Mouse (Mus musculus): Measurements from ENCODE around the gene Mogat2. TPM values are rescaled to one million over a fixed set of nuclear protein-coding genes. Genes with fewer than 3 reads are reported as not detected.

Gene Mogat2
- polyA plus RNA-seq, 1 experiment from 2014 or later: 0.95 TPM

DNA sequence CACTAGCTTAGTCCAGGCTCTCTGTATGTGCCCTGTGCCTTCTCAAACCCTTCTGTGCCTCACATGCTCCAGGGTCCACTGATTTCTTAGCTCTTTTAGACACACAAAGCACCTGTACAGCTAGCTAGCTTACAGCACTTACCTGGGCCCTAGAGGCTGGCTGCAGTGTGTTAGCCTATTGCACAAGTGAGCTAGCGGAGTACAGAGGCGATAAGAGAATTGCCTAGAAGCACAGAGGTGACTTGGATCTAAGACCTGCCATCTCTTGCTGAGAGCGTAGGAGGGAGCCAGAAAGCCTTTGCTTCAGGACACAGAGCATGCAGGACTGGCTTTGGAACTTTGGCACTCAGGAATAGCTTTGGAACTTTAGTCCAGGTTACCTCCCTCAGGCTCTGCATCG, 11.2 kb downstream of the Mogat2 start:
- Histone ChIP-seq H3K36me3 (ENCODE audit: control insufficient read depth, insufficient read depth) (no peaks in the 10 kb centered on the region), H3K4me3 (ENCODE audit: low read length) (no peak overlapping the region), H3K9ac (ENCODE audit: low read length) (no peak overlapping the region), H3K4me1 (ENCODE audit: control insufficient read depth, insufficient read depth, low read length) (no peaks in the 10 kb centered on the region), H3K27ac (ENCODE audit: low read length) (no peak overlapping the region), H3K27me3 (ENCODE audit: control insufficient read depth, insufficient read depth, low read length) (no peaks in the 10 kb centered on the region), H3K4me2 (ENCODE audit: low read depth, low read length) (no peak overlapping the region), H3K9me3 (replicated peaks; ENCODE audit: control insufficient read depth, low read length) (no peaks in the 10 kb centered on the region)
- ATAC-seq (replicated peaks; ENCODE audit: extremely low read depth, insufficient read depth, low FRiP score): no peak
- 96% methylated on average over 4 of the region's 4 CpGs for WGBS

GRCm38 (mm10) chr7:99226662-99227061, 11.8 kb downstream of the Mogat2 start:
- Histone ChIP-seq H3K27me3 (ENCODE audit: control insufficient read depth, insufficient read depth, low read length) (no peaks in the 10 kb centered on the region), H3K36me3 (ENCODE audit: control insufficient read depth, insufficient read depth) (no peaks in the 10 kb centered on the region), H3K27ac (ENCODE audit: low read length) (no peak overlapping the region), H3K9me3 (replicated peaks; ENCODE audit: control insufficient read depth, low read length) (no peaks in the 10 kb centered on the region), H3K9ac (ENCODE audit: low read length) (no peak overlapping the region), H3K4me3 (ENCODE audit: low read length) (no peak overlapping the region), H3K4me2 (ENCODE audit: low read depth, low read length) (no peak overlapping the region), H3K4me1 (ENCODE audit: control insufficient read depth, insufficient read depth, low read length) (no peaks in the 10 kb centered on the region)
- no peak for ATAC-seq (replicated peaks; ENCODE audit: extremely low read depth, insufficient read depth, low FRiP score)
- 77% methylated on average over 10 of the region's 10 CpGs for WGBS

DNA sequence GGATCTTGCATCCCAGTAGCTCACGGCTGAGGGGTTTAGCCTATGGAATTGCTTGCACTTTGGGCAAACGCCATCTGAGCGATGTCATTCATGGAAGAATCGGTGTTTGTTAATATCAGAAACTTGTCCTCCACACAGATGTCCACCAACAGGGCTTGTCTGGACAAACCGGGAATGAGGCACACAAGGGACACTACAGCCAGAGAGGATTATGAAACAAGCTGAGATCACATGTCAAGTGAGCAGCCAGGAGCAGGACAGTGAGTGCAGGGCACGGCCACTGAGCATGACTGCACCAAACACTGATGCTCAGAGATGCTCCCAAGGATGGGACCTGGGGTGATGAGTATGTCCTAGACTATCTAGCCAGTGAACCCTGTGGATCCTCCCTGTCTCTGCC, 13.0 kb downstream of the Mogat2 start:
- H3K27ac ChIP-seq (ENCODE audit: low read length): no peak overlapping the region
- no peaks in the 10 kb centered on the region for H3K36me3 ChIP-seq (ENCODE audit: control insufficient read depth, insufficient read depth)
- H3K4me1 ChIP-seq (ENCODE audit: control insufficient read depth, insufficient read depth, low read length): no peaks in the 10 kb centered on the region
- ATAC-seq (replicated peaks; ENCODE audit: extremely low read depth, insufficient read depth, low FRiP score): no peak
- no peaks in the 10 kb centered on the region for H3K9me3 ChIP-seq (replicated peaks; ENCODE audit: control insufficient read depth, low read length)
- H3K9ac ChIP-seq (ENCODE audit: low read length): no peak overlapping the region
- no peaks in the 10 kb centered on the region for H3K27me3 ChIP-seq (ENCODE audit: control insufficient read depth, insufficient read depth, low read length)
- no peak overlapping the region for H3K4me2 ChIP-seq (ENCODE audit: low read depth, low read length)
- 64% methylated on average over 6 of the region's 6 CpGs for whole genome bisulfite sequencing
- no peak overlapping the region for H3K4me3 ChIP-seq (ENCODE audit: low read length)

GRCm38 (mm10) chr7:99224648-99225190, 13.7 kb downstream of the Mogat2 start:
- Histone ChIP-seq H3K9me3 (replicated peaks; ENCODE audit: control insufficient read depth, low read length) (no peaks in the 10 kb centered on the region), H3K4me1 (ENCODE audit: control insufficient read depth, insufficient read depth, low read length) (no peaks in the 10 kb centered on the region), H3K27me3 (ENCODE audit: control insufficient read depth, insufficient read depth, low read length) (no peaks in the 10 kb centered on the region), H3K27ac (ENCODE audit: low read length) (no peak overlapping the region), H3K4me2 (ENCODE audit: low read depth, low read length) (no peak overlapping the region), H3K36me3 (ENCODE audit: control insufficient read depth, insufficient read depth) (no peaks in the 10 kb centered on the region), H3K9ac (ENCODE audit: low read length) (no peak overlapping the region), H3K4me3 (ENCODE audit: low read length) (no peak overlapping the region)
- 68% methylated on average over 1 of the region's 1 CpGs for WGBS
- no peak for ATAC-seq (replicated peaks; ENCODE audit: extremely low read depth, insufficient read depth, low FRiP score)

GRCm38 (mm10) chr7:99224225-99224624, 14.2 kb downstream of the Mogat2 start:
- Histone ChIP-seq H3K36me3 (ENCODE audit: control insufficient read depth, insufficient read depth) (no peaks in the 10 kb centered on the region), H3K4me2 (ENCODE audit: low read depth, low read length) (no peak overlapping the region), H3K4me3 (ENCODE audit: low read length) (no peak overlapping the region), H3K9ac (ENCODE audit: low read length) (no peak overlapping the region), H3K9me3 (replicated peaks; ENCODE audit: control insufficient read depth, low read length) (no peaks in the 10 kb centered on the region), H3K27ac (ENCODE audit: low read length) (no peak overlapping the region), H3K27me3 (ENCODE audit: control insufficient read depth, insufficient read depth, low read length) (no peaks in the 10 kb centered on the region), H3K4me1 (ENCODE audit: control insufficient read depth, insufficient read depth, low read length) (no peaks in the 10 kb centered on the region)
- WGBS: 72% methylated on average over 7 of the region's 7 CpGs
- ATAC-seq (replicated peaks; ENCODE audit: extremely low read depth, insufficient read depth, low FRiP score): no peak

DNA sequence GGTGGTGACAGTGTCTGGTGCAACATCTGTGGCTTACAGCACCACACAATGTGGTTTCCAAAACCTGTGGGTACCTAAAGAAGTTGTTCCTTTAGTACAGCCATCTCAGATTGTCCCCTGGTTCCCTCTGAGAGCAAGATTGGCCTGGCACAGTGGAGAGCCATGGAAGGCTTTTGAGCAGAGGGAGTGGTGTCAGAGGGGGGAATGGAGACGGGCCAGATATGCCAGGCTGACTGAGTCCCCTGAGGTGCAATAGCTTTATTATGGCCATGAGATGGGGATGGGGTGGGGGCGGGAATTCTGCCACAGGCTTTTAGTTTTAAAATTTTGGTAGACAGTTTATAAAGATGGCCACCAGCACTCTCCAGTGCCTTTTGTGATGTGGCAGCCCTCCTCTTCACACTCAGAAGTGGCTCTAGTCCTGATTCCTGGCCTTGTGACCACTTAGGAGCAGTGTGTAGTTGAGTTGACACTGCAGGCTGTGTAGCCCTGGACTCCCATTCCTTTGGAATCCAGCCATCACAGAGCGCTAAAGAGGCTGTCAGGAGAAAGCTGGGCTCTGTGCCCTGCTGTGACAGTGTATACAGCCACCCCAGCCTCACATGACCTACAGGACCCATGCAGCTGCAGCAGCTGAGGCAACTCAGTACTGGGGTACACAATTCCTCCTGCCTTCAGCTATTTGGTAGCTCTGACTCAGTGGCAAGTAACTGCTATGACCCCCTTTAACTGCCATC, 20.9 kb downstream of the Mogat2 start:
- Histone ChIP-seq H3K36me3 (ENCODE audit: control insufficient read depth, insufficient read depth) (no peaks in the 10 kb centered on the region), H3K27me3 (ENCODE audit: control insufficient read depth, insufficient read depth, low read length) (no peaks in the 10 kb centered on the region), H3K4me2 (ENCODE audit: low read depth, low read length) (no peak overlapping the region), H3K4me3 (ENCODE audit: low read length) (no peak overlapping the region), H3K4me1 (ENCODE audit: control insufficient read depth, insufficient read depth, low read length) (peaks cover 27% of the 10 kb centered on the region), H3K27ac (ENCODE audit: low read length) (peak overlapping the region; percentile 88), H3K9me3 (replicated peaks; ENCODE audit: control insufficient read depth, low read length) (no peaks in the 10 kb centered on the region), H3K9ac (ENCODE audit: low read length) (peak overlapping the region; percentile 31; the same call in 1 of the 2 replicates)
- 47% methylated on average over 3 of the region's 3 CpGs for WGBS
- ATAC-seq (replicated peaks; ENCODE audit: extremely low read depth, insufficient read depth, low FRiP score): peak; percentile 89

GRCm38 (mm10) chr7:99215347-99215855, 23.0 kb downstream of the Mogat2 start:
- no peak overlapping the region for H3K4me2 ChIP-seq (ENCODE audit: low read depth, low read length)
- ATAC-seq (replicated peaks; ENCODE audit: extremely low read depth, insufficient read depth, low FRiP score): peak; percentile 68
- H3K27ac ChIP-seq (ENCODE audit: low read length): peak overlapping the region; percentile 38; the same call in 1 of the 2 replicates
- no peaks in the 10 kb centered on the region for H3K9me3 ChIP-seq (replicated peaks; ENCODE audit: control insufficient read depth, low read length)
- H3K4me1 ChIP-seq (ENCODE audit: control insufficient read depth, insufficient read depth, low read length): peaks cover 27% of the 10 kb centered on the region
- WGBS: 31% methylated on average over 8 of the region's 8 CpGs
- H3K36me3 ChIP-seq (ENCODE audit: control insufficient read depth, insufficient read depth): no peaks in the 10 kb centered on the region
- H3K4me3 ChIP-seq (ENCODE audit: low read length): no peak overlapping the region
- H3K9ac ChIP-seq (ENCODE audit: low read length): peak overlapping the region; percentile 30
- no peaks in the 10 kb centered on the region for H3K27me3 ChIP-seq (ENCODE audit: control insufficient read depth, insufficient read depth, low read length)

GRCm38 (mm10) chr7:99214621-99215185, 23.7 kb downstream of the Mogat2 start:
- H3K9me3 ChIP-seq (replicated peaks; ENCODE audit: control insufficient read depth, low read length): no peaks in the 10 kb centered on the region
- ATAC-seq (replicated peaks; ENCODE audit: extremely low read depth, insufficient read depth, low FRiP score): no peak
- H3K4me3 ChIP-seq (ENCODE audit: low read length): no peak overlapping the region
- peaks cover 27% of the 10 kb centered on the region for H3K4me1 ChIP-seq (ENCODE audit: control insufficient read depth, insufficient read depth, low read length)
- H3K36me3 ChIP-seq (ENCODE audit: control insufficient read depth, insufficient read depth): no peaks in the 10 kb centered on the region
- no peaks in the 10 kb centered on the region for H3K27me3 ChIP-seq (ENCODE audit: control insufficient read depth, insufficient read depth, low read length)
- 79% methylated on average over 10 of the region's 10 CpGs for WGBS
- H3K9ac ChIP-seq (ENCODE audit: low read length): no peak overlapping the region; the same call in 1 of the 2 replicates
- peak overlapping the region; percentile 14; the same call in 1 of the 2 replicates for H3K27ac ChIP-seq (ENCODE audit: low read length)
- no peak overlapping the region for H3K4me2 ChIP-seq (ENCODE audit: low read depth, low read length)

DNA sequence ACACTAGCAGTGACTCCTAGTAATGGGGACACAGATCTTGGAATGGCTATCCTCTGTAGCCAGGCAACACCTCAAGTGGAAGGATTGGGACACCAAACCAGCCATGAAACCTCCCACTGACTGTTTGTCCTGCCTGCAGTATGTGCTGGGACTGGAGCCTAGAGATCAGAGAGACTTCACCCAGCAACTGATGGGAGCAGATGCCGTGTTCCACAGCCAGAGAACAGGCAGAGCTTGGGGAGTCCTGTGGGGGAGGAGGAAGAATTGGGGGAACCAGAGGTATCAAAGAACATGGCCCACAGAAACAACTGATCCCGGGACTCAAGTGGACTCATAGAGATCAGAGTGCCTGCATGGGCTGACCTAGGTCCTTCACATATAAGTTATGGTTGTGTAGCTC, 24.7 kb downstream of the Mogat2 start:
- 87% methylated on average over 2 of the region's 2 CpGs for WGBS
- ATAC-seq (replicated peaks; ENCODE audit: extremely low read depth, insufficient read depth, low FRiP score): no peak
- Histone ChIP-seq H3K9ac (ENCODE audit: low read length) (no peak overlapping the region), H3K4me2 (ENCODE audit: low read depth, low read length) (no peak overlapping the region), H3K4me1 (ENCODE audit: control insufficient read depth, insufficient read depth, low read length) (peaks cover 27% of the 10 kb centered on the region), H3K9me3 (replicated peaks; ENCODE audit: control insufficient read depth, low read length) (no peaks in the 10 kb centered on the region), H3K36me3 (ENCODE audit: control insufficient read depth, insufficient read depth) (no peaks in the 10 kb centered on the region), H3K4me3 (ENCODE audit: low read length) (no peak overlapping the region), H3K27ac (ENCODE audit: low read length) (no peak overlapping the region), H3K27me3 (ENCODE audit: control insufficient read depth, insufficient read depth, low read length) (no peaks in the 10 kb centered on the region)
